Mouse (Mus musculus) liver, adult (tissue): ENCODE data around the gene Tfrc.
A peak's percentile ranks its signal among the peaks of the same experiment; 100 is the strongest.

Experiments
- GATA4 ChIP-seq: IDR thresholded peaks from 2 replicates; pipeline ENCODE4 v1.6.1; 2014; ENCODE audit warnings: mild to moderate bottlenecking, low read length; ENCODE audit not compliant: insufficient replicate concordance

The Tfrc gene

DNA sequence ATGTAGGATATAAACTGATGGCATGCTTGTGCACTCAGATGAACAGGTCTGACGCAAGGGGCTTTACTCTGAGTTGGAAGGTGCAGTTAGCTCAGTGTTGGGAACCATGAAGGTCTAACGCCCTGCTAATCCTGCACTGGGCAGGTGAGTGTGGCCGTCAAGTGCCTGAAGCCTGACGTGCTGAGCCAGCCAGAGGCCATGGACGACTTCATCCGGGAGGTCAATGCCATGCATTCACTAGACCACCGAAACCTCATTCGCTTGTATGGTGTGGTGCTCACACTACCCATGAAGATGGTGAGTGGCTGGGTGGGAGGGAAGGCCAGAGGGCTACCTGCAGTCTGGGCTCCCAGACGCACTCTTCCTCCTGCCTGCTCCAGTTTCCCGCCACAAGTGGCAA lies 60.5 kb downstream of the Tfrc start:
- no peak for TF ChIP-seq GATA4

DNA sequence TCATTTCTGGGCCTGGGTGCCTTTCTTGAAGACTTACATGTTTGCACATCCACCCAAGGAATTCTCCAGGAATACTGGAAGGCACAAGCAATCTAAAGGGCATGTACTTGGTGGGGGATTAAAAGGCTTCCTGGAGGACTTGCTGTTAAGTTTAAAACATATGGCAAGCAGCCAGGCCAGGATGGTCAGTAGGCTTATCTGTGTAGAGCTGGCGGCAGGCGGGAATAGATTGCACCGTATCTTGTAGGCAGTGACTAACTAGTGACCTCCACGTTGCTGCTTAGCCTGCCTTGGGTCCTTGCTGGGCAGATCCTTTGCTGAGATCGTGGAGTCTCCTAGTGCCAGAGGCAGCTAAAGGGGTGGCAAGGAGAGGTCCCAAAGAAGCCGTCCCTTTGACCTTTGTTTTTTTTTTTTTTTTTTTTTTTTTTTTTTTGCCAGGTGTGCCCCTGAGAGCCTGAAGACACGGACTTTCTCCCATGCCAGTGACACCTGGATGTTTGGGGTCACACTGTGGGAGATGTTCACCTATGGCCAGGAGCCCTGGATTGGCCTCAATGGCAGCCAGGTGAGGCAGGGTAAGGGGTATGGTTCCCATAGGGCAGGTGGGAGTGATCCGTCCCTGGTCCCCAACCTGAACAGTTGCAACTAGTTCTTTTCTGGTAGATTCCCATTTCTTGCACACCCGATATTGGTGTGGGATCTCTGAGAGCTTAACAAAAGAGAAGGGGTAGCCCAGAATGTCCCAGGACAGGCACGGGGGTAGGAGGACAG lies 61.8 kb downstream of the Tfrc start:
- TF ChIP-seq GATA4 = peak; percentile 18; the same call in 1 of the 2 replicates

GRCm38 (mm10) chr16:32671206-32671887 lies 62.6 kb downstream of the Tfrc start:
- TF ChIP-seq GATA4 = no peak

DNA sequence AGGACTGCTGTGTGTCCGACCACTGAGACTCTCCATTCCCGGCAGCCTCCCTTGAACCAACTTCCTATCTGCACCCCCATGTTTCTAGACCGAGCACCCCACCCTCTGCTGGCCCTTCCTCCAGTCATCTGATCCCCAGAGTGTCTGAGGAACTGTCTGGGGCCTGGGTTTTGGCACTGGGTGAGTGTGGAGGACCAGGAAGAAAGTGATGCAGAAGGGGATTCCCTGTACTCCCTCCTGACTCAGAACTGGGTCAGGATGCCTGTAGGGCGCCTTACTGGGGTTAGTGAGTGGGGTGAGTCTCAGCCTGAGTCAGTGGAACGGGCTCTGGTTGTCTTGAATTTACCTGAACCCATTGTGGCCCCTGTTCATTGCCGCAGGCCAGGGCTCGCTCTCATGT lies 63.5 kb downstream of the Tfrc start:
- no peak for TF ChIP-seq GATA4

DNA sequence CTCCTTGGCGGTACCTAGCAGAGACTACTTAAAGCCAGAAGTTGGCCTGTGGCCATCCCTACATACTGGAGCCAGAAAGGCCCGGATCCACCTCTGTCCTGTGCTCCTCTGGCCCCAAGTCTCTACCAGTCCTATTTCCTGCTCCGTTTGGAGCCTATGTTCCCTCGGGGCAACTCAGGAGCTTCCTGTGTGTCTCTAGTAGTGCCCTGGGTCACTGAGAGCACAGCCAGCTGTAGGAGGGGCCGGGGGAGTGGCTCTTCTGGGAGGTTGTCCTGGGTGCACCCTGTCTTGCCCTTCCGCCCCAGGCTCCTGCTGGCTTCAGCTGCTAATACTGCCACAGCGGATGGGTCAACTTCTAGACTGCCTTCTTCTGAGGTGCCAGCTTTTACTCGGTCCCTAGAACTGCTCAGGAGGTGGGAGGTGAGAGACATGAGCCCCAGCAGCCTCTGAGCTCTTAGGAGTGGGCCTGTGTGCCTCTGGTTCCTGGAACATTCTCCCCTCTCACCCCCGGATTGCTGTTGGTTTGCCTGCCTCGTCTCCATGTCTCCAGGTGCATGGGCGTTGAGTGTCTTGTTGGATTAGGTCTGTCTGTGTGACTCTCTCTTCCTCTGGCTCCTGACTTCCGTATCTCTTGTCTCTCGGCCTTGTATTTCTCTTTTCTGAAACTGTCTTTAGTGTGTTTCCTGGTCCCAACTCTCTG lies 64.3 kb downstream of the Tfrc start:
- TF ChIP-seq GATA4 = no peak; the same call in 1 of the 2 replicates

- TF ChIP-seq GATA4 = no peak
These were observed 65.5 kb downstream of the Tfrc start for GRCm38 (mm10) chr16:32674121-32674740.

DNA sequence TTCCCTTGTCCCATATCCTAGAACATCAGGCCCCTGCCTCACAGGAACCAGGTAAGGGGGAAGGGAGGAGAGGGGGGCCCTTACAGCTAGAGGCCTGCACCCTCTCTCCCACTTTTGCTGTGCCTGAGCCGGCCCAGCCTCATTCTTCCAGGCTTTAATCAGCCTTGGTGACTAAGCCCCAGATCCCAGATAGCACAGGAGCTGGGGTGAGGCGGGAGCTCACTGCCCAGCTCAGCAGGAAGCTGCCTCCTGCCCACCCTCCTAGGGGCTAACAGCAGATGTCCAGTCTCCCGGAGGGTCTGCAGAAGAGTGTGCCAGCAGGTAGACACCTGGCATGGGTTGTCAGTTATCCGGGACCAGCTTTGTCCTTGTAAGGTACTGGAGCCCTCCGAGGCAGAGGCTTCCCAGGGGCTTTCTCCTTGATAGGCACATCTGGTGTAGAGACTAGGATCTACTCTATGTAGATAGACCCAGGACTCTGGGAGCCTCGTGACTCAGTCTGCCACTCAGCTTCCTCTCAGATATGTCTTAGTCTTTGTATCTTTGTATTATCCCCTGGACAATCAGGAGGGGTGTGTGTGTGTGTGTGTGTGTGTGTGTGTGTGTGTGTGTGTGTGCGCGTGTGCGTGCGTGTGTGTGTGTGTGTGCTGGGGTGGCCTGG lies 68.5 kb downstream of the Tfrc start:
- no peak for TF ChIP-seq GATA4

DNA sequence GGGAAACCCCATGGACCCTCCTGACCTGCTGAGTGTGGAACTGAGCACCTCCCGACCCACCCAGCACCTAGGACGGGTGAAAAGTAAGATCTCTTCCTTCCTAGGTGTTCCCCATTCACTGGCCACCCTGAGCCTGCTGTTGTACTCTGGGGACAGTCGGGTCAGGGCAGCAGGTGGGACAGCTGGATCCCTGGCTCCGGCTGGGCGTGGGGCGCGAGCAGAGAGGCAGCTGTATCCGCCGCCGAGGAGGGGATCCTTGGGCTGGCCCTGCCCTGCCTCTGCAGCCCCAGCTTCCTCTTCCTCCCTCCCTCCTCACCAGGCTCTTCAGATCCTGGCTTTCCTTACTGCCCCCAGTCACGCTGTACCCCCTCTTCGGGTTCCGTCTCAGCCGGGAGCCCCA lies 69.2 kb downstream of the Tfrc start:
- TF ChIP-seq GATA4 = no peak

DNA sequence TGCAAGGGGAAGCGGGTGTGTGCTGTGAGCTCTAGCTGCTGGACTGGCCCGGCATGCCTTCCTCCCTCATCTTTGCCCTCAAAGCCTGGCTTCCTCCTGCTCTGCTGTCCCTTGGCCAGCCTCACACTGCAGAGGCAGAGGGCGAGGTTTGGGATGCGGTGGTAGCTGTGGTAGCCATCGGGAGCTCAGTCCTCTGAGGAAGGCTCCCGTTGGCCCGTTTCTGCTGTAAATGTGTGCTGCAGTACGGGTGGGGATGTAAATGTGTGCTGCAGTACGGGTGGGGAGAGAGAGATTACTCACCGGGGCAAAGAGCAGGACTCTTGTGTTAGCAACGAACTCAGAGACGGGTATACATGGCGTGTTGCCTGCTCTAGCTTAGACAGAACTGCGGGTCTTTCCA lies 70.1 kb downstream of the Tfrc start:
- no peak for TF ChIP-seq GATA4

DNA sequence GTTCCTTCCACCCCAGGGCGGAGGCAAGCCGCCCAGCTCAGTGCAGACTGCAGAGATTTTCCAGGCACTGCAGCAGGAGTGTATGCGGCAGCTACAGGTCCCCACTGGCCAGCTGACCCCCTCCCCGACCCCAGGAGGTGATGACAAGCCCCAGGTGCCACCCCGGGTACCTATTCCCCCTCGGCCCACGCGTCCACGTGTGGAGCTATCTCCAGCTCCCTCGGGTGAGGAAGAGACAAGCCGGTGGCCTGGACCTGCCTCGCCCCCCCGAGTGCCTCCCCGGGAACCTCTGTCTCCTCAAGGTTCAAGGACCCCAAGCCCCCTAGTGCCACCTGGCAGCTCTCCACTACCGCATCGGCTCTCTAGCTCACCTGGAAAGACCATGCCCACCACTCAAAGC lies 71.3 kb downstream of the Tfrc start:
- TF ChIP-seq GATA4 = no peak

- no peak for TF ChIP-seq GATA4
These were observed 72.1 kb downstream of the Tfrc start for GRCm38 (mm10) chr16:32680806-32681205.

GRCm38 (mm10) chr16:32682194-32682593 lies 73.5 kb downstream of the Tfrc start:
- TF ChIP-seq GATA4 = no peak
